Mouse (Mus musculus): ENCODE data around the gene Ccdc73.
"Not testable (repeated sequence)": the region's sequence is repeated elsewhere in the genome, so short reads cannot be mapped to it uniquely, and the experiment has no call there.

The Ccdc73 gene

GRCm38 (mm10) chr2:104867282-104867855 is at the start of gene Ccdc73:
Ccdc73 (plus strand) TSS chr2:104867805.
- in situ Hi-C loops (cut with MboI, MseI): loop anchor here (25.0 kb wide), 1 partner anchor 1180 kb away; no protein-coding TSS in a partner anchor

DNA sequence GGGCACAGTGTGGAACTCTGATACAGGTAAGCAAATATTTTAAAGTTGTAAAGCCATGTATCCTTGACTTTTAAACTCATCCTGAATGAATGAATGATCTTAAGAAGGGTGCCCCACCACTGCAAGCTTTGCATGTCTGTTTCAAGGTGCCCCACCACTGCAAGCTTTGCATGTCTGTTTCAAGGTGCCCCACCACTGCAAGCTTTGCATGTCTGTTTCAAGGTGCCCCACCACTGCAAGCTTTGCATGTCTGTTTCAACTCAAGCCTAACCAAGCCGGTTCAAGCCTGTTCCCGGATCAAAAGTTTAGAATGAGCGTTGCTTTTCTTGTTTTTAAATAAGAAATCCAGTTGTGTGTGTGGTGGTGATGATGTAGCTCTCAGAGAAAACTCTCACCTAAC is 48.8 kb upstream of the Ccdc73 start:
- in situ Hi-C loops (cut with MboI, MseI): not testable (repeated sequence)

- in situ Hi-C loops (cut with MboI, MseI): loop anchor here (5.0 kb wide), 1 partner anchor 44 kb away; no protein-coding TSS in a partner anchor
Measured at GRCm38 (mm10) chr2:104826191-104826590, 41.4 kb upstream of the Ccdc73 start.

- in situ Hi-C loops (cut with MboI, MseI): no loop called here
Measured at GRCm38 (mm10) chr2:104832486-104832885, 35.1 kb upstream of the Ccdc73 start.

DNA sequence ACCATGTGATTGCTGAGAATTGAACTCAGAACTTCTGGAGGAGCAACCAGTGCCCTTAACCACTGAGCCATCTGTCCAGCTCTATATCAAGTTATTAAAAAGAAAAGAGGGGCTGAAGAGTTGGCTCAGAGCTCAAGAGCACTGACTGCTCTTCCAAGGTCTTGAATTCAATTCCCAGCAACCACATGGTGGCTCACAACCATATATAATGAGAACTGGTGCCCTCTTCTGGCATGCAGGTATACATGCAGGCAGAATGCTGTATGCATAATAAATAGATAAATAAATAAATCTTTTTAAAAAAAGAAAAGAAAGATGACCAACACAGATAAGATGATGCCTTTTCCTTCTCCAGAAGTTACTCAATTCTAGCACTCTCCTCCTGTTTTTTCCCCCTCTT is 26.6 kb upstream of the Ccdc73 start:
- in situ Hi-C loops (cut with MboI, MseI): no loop called here

DNA sequence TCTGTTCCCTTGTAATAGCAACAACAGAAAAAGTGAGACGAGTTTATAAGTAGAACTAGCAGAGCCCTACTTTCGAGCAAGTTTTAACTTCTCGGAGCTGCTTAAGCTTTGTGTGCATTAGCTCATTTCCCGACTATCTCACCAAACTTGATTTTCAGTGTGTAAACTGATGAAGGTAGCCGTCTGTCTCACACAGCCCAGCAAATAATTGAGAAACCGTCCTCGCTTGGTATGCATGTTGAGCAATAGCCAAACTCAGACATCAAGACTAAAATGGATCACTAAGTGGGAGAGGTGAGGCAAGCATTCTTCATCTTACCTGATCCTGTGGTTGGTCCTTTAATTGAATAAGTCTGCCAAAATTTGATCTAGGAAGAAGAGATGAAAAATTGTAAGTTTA is 25.9 kb upstream of the Ccdc73 start:
- in situ Hi-C loops (cut with MboI, MseI): no loop called here

- in situ Hi-C loops (cut with MboI, MseI): no loop called here
Measured at GRCm38 (mm10) chr2:104842559-104842958, 25.0 kb upstream of the Ccdc73 start.

- in situ Hi-C loops (cut with MboI, MseI): no loop called here
Measured at GRCm38 (mm10) chr2:104846638-104847414, 20.8 kb upstream of the Ccdc73 start.

DNA sequence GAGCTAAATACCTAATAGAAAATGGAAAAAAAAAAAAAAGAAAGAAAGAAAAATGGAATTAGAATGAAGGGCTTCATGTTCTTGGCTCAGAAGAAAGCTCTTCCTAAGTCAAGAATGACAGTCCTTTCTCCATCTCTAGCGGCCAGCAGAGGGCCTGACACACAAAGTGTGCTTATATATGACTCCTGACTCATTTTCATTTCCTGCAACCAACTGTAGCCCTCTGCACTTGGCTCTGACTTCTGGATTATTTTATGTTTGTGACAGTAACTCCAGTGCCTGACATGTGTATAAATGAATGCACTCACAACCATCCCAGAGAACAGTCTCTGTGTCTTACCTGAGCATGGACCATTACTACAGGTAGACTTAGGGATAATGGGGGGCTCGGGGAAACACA is 20.0 kb upstream of the Ccdc73 start:
- in situ Hi-C loops (cut with MboI, MseI): no loop called here

- in situ Hi-C loops (cut with MboI, MseI): no loop called here
Measured at GRCm38 (mm10) chr2:104848235-104849161, 19.1 kb upstream of the Ccdc73 start.

GRCm38 (mm10) chr2:104849276-104849990 is 18.2 kb upstream of the Ccdc73 start, which contains the start of gene Prrg4:
Prrg4 (minus strand) TSS chr2:104849876.
- in situ Hi-C loops (cut with MboI, MseI): no loop called here

DNA sequence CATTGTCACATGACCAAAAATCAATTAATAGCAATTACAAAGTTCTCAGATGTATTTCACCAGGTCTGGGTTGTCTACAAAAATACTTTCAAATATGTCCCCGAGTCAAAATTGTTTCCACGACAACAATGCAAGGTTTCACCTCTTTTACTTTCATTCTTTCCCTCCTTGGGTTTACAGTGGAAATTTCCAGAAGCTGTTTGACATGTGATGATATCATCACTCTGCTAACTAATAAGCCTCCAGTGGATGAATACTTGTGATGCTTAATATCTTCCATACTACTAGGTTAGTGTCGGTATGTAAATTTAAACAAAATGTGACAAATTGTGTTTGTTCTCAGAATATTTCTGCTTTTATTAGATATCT is 17.6 kb upstream of the Ccdc73 start:
- in situ Hi-C loops (cut with MboI, MseI): loop anchor here (25.0 kb wide), 1 partner anchor 1163 kb away; no protein-coding TSS in a partner anchor

- in situ Hi-C loops (cut with MboI, MseI): loop anchor here (25.0 kb wide), 1 partner anchor 1164 kb away; no protein-coding TSS in a partner anchor
Measured at GRCm38 (mm10) chr2:104851686-104852085, 15.9 kb upstream of the Ccdc73 start.

DNA sequence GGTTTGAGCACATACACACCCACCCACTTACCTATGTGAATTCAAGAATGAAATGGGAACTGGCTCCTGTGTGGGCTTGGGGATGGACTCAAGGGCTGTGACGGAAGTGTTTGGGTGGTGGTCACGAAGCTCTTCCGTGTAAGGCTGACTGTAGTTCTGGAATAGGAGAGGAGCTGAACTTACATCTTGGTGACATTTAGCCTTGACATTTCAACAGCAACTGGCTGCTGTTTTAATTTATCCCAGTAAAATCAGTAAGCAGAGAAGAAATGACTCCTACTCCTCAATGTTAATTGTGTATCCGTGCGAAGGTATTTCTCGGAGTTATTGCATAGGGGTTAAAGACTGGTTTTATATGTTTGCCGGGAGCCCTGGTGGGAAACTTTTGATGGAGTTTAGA is 15.1 kb upstream of the Ccdc73 start:
- in situ Hi-C loops (cut with MboI, MseI): loop anchor here (25.0 kb wide), 1 partner anchor 1165 kb away; no protein-coding TSS in a partner anchor

DNA sequence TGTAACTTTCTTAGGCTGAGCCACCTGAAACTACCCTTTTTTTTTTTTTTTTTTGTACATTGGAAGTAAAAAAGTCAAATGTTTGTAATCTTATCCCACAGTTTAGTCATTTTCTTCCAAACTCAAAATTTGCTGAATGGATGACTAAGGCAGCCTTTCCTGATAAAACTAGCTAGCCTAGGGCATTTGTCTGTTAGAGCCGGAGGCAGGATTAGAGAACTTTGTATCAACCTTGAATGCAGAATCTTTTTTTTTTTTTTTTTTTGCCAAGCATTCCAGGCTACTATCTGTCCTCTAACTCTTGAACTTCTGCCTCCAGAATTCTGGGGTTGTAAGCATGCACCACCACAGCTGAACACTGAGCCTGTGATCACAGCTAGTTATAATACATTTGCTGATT is 12.8 kb upstream of the Ccdc73 start:
- in situ Hi-C loops (cut with MboI, MseI): loop anchor here (25.0 kb wide), 1 partner anchor 1168 kb away; no protein-coding TSS in a partner anchor

GRCm38 (mm10) chr2:104855732-104856131 is 11.9 kb upstream of the Ccdc73 start:
- in situ Hi-C loops (cut with MboI, MseI): loop anchor here (25.0 kb wide), 1 partner anchor 1168 kb away; no protein-coding TSS in a partner anchor

DNA sequence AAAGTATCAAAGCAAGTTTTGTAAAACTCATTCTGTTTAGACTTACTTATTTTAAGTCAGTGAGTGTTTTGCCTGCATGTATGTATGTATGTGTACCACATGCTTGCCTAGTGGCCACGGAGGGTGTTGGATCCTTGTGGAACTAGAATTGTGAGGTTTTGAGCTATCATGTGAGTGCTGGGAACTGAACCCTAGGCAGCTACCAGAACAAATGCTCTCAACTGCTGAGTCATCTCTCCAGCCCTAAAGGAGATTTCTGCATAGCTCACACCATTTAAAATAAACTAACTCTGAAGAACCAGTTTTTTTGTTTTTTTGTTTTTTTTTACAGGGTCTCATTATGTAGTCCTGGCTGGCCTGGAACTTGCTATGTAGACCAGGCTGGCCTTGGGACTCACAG is 11.4 kb upstream of the Ccdc73 start:
- in situ Hi-C loops (cut with MboI, MseI): loop anchor here (25.0 kb wide), 1 partner anchor 1169 kb away; no protein-coding TSS in a partner anchor

DNA sequence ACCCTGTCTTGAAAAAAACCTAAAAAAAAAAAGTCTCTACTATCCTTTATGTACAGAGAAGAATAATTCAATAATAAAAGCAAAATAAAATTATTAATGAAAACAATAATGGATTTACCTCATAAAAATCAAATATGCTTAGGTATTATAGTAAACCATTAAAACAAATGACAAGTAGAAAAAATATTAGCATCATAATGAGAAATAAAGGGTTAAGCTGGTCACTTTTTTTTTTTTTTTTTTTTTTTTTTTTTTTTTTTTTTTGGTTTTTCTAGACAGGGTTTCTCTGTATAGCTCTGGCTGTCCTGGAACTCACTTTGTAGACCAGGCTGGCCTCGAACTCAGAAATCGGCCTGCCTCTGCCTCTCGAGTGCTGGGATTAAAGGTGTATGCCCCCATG is 9.5 kb upstream of the Ccdc73 start:
- in situ Hi-C loops (cut with MboI, MseI): loop anchor here (25.0 kb wide), 1 partner anchor 1171 kb away; no protein-coding TSS in a partner anchor

- in situ Hi-C loops (cut with MboI, MseI): loop anchor here (25.0 kb wide), 1 partner anchor 1172 kb away; no protein-coding TSS in a partner anchor
Measured at GRCm38 (mm10) chr2:104859060-104859459, 8.5 kb upstream of the Ccdc73 start.

- in situ Hi-C loops (cut with MboI, MseI): loop anchor here (25.0 kb wide), 1 partner anchor 1173 kb away; no protein-coding TSS in a partner anchor
Measured at GRCm38 (mm10) chr2:104860426-104860825, 7.2 kb upstream of the Ccdc73 start.

Measured in T-helper 2 cell (primary cell).